Mouse (Mus musculus) brain, adult 2 months (tissue): ENCODE measurements at regions not wholly inside any gene's neighbourhood (a gene's known extent, or its start where the extent isn't known, plus 50 kb on each side); places are given as distances from the start of the nearest gene placed in this dataset.
"Not testable (repeated sequence)": the region's sequence is repeated elsewhere in the genome, so short reads cannot be mapped to it uniquely, and the experiment has no call there.

Source experiments
- DNase-seq: peaks from one replicate; pipeline ENCODE4 v3.0.0; 2011; ENCODE audit warnings: low read depth, low spot score

DNA sequence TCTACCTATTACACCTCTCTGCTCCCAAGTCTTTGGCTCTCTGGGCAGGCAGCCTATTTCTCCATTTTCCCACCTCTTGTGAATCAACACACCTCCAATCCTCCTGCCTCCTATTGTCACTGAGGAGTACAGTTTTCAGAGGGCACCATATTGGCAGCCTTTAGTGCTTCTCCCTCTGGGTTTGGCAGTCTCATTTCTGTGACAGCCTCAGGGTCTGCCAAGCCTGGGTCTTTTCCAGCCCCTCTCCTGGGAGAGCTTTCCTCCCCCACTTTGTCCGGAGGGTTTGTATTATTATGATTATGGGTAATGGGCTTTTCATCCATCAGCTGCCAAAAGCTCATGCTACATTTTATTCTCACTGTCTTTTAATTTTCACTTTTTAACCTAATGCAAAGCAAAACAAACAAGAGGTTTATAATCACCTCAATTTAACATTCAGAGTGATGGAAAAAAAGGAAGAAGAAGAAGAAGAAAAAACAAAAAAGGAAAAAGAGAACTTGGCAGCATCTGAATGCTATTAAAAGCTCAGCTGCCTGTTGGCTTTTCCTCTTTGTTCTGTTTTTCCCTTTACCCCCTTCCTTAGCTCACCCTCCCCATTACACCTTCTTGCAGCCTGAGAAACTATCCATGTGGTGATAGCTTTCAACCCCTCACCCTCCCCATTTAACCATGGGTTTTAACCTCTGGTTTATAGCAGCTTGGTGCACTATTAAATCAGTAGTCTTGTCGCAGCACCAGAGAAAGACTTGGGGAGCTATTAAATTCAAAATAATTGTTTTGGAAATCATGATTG is 790.5 kb upstream of the Cdh8 start:
- no peak for DNase-seq

DNA sequence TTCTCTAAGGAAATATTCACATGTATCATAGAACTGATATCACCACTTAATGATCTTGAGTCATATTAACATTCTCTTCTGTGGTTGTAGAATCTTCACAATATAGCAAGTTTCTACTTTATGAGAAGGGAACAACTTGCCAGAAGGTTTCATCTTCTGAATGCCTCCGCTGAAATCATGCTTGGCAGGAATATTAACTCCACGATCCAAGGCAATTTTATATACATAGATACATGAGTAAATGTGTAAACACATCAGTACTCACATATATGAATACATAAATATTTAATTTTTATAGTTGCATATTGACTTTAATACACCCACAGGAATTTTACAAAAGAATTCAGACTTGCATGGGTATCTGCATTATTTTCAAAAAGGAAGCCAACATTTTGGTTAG is 777.0 kb upstream of the Cdh8 start:
- DNase-seq = no peak

DNA sequence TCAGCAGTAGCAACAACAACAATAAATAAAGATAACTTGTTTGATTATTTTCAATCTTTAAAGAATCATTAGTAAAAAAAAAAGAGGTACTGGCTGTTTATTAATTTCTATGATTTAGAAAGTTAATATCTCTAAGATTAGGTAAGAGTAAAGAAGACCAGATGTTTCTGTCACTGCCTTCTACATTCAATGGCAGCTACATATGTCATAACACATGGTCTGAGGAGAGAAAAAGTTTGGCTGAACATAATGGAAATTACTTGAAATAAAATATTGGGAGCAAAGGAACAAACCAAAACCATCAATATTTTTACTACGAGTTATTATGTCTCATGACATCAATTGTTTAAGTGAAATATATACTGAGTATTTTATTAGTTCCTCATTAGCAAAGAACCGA is 774.4 kb upstream of the Cdh8 start:
- no peak for DNase-seq

DNA sequence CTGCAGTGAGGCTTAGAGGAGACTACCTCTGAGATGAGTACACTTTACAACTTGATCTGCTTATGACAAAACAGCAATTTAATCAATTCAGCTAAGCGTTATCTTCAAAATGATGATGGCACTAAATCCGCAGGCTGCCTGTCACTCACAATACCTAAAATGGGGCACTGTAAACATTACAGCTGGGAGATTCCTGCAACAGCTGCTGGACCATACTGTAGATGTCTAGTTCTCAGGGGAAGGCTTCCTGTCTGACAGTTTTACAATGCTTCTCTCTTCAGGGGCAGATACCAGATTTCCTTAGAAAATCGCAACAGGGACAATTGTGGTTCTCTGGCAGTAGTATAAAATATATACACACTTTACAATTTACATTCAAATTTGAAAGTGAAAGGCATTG is 771.7 kb upstream of the Cdh8 start:
- DNase-seq = no peak

DNA sequence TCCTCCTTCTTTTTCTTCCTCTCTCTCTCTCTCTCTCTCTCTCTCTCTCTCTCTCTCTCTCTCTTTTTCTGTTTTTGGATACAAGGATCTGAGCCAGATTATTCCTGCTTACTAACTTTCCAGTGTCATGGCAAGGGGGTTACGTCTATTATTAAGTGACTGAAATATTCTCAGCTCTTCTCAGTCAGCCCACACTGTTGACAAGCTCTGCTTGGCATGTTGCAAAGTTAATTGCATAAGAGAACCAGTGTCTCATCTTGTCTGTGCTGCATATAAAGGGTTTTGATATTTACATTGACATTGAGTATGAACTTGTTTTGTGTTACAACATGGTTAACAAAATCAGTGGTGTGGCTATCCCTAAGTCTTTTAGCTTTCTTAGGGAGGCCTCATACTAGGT is 760.2 kb upstream of the Cdh8 start:
- no peak for DNase-seq

DNA sequence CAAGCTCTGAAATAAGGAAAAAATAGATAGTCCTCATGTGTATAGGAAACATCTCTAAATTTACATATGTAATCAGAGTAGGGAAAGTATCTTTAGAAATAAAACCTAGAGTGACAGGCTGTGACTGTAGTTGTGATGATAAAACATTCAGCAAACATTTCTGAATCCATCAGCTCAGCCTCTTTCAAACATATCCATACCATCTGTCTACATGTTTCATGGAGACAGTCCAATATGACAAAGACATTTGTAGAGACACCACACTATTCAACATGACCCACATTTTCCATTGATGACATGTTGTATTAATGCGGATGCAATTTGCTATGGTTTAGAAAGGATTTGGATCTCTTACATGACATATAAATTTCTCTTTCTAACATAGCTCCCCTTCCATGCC is 729.1 kb upstream of the Cdh8 start:
- peak; percentile 3 for DNase-seq

DNA sequence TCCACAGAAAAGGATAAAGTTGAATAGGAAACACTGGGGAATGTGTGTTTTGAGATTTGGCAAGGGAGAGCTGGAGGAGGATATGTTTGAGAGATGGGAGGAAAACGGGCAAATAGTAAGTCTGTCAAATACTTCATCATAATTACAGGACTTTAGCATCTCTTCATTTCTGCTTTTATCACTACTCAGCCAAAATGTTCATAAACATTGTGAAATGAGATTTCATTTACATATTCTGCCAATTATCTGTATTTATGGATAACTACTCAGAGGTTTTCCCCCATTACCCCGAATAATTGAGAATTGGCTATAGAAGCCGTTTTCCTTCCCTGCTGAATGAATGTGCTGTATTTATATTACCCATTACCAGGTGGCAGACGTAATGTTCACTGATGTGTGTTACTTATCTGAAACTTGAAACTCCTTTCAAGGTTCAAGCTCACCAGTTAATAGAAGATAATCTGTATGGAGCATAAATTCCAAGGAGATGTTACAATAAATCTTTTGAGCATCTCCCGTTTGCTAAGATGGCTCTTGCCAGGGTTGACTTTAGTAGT is 727.9 kb upstream of the Cdh8 start:
- DNase-seq = no peak

DNA sequence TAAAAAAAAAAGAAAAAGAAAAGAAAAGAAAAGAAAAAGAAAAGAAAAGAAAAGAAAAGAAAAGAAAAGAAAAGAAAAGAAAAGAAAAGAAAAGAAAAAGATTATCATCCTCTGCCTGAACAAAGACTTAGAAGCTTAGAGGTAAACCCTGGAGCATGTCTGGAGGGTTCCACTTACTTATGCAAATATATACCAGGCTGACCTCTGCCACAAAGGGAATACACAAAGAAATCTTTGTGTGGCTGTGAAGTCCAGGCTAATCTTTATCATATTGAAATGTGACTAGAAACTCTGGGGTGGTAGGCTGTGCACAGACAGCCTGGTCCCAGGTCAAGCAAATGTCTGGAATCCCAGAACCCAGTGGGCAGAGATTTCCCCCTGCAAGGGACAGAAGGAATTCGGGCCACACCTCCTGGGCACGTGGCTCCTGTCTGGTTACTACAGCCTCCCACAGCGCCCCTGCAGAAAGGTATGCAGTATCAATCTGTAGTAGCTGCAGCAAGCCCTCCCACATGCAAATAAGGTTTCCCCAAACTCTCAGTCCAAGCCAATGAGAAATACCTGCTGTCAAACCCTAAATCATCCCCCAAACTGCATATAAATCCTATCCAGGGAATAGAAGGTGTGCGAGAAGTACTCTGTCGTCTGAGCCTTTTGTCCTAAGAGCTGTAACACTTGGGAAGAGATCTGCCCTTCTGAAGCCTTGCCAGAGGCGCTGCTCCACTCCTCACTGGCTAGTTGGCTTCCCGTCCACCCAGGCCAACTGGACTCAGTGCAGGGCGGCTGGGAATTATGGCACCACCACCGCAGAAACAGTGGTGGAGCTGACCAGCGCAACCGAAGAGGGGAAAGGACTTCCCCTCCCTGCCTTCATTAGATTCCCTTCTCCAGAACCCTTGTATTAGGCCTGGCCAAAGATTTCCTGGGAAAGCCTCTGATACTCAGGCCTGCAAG is 688.4 kb upstream of the Cdh8 start:
- DNase-seq = no peak

DNA sequence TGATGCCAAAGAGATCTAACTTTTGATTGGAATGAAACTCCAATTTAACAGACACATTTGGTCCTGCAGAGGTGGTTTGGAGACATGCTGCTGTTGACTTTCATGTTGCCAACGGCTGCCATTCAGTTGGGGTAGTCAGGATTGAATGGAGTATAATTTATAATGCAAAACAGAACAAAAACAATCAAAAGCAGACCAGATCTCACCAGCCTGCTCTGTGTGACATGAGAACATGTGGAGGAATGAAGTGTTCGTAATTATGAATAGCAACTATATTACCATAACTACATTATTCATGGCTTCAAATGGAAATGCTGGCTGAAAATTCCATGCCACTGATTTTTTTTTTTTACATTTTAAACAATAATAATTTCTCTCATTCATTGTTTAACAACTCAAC is 685.7 kb upstream of the Cdh8 start:
- DNase-seq = peak; percentile 5

DNA sequence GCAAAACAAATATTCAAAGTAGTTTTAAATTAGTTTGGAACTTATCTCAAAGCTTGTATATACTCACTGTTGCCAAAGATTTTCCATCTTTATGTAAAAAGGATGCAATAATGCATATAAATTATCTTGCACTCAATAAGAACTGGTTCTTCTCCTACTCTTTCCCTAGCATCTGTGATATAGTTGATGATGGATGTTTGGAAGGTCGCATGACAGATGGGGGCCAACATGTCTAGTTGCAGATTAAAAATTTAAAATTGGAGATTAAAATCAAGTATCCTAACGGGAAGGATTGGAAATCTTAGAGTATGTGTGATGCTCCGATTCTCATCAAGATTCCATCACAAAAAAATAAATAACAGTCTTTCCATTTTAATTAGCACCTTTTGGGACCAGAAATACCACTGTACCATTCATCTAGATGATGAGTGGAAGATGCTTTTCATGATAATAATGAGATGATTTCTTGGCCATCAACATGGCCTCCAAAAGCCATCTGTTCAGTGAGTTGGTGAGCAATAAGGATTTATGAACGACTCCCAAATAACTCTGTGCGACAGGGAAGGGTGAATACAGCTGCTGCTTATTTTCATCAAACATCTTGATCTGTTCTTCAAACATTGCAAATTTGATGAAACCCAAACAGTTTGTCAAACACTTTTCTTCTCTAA is 655.9 kb upstream of the Cdh8 start:
- peak; percentile 4 for DNase-seq

DNA sequence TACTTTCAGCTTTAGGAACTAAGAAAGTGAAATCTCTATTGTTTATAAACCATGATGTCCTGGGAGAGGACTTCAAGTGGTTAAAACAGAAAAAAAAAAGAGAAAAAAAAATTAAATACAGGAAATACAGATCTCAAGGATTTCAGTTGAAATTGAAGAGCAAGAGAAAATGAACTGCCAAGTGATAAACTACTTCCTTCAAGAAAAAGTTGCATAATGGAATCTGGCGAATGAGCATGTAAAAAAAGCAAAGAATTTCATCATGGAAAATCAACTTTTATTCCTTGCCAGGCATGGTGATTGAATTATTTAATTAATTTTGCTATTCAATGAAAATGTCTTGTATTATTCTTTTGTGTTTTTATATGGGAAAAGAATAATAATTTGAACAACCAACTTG is 653.5 kb upstream of the Cdh8 start:
- DNase-seq = no peak

DNA sequence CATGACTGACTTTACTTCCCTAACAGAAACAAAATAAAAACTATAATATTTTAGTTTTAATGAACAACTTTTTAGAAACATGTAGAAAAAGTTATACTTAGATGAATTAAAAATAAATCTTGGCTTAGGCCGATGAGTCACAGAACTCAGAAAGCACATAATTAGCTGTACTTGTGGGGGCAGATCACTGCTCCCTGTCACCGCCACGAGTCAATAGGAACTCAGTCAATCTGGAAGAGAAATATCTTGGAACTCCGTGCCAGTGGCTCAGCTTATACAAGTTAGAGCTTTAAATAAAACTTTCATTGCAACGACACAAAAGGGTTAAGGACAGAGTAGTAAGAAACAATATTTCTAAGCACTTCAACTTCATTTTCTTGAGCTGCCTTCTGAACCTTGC is 622.7 kb upstream of the Cdh8 start:
- DNase-seq = peak; percentile 86

DNA sequence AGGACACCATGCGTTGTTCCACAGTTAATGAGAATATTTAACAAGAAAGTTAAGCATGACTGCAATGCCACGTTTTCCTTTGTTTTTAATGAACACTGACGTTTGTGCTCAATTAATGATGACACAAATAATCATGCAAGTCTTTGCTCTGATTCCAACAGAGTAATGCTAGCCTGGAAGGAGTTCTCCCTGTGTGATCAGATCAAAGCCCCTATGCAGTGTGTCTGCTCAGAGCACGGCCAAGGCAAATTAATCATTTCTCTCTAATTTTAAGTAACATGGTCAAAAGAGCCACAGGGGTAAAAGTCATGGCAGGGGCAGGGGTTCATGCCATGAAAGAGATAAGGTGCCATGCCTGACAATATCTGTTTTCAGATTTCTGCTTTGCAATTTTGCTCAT is 618.2 kb upstream of the Cdh8 start:
- no peak for DNase-seq

DNA sequence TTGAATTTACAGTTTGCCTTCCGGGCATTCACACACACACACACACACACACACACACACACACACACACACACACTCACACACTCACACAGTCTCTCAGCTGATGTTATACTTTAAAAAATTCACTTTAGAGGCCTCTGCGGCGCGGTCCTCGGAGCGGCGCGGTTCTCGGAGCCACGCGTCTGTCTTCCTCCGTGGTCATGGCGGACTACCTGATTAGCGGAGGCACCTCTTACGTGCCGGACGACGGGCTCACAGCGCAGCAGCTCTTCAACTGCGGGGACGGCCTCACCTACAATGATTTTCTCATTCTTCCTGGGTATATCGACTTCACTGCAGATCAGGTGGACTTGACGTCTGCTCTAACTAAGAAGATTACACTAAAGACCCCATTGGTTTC is 614.1 kb upstream of the Cdh8 start:
- not testable (repeated sequence) for DNase-seq

DNA sequence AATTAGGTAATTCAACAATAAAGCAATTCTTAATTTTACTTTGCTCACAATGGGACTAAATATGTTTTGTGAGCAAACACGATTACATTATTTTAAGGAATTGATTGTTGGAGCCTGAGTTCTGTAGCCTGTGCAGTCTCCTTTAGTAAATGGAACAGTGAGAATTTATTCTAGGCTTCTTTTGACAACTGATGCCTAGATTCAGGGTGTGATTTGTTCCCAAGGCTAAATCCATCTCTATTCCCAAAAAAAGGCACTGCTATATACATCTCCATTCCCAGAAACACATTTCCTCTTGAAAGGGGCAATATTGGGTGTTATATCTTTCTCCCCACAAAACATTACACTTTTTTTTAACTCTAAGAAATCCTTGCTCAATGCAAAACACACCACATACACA is 599.4 kb upstream of the Cdh8 start:
- peak; percentile 31 for DNase-seq

DNA sequence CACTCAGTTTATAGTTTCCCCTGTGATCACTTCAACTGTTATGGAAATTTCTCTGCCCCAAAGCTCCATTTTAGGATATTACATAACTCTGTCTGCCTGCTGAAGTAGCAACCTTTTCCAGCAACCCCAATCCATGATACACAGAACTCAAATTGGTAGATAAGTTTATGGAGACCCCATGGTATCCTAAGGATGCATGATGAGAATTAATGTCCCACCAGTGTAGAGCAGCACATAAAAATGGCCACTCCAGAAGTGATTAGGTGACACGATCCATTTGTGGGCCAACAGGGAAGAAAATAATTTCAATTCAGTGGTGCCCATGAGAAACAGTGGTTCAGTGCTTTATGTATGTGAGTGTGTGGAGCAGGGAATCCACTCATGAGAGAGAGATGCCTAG is 583.3 kb upstream of the Cdh8 start:
- no peak for DNase-seq

DNA sequence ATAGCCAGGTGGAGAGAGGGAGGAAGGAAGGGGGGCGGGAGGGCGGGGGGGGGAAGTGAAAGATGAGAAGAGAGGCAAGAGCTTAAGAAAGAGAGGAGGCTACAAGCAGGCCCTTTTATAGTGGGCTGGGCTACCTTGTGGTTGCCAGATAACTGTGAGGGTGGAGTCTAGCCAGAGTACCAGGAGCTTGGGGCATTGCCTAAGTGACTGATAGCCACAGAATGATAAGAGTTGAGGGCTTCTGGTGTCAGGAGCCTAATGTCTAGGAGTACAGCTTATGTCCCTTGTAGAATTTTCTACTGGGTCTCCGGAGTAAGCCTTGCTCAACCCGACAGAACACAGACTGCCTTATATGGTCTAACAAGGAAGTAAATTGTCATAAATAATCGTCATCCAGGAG is 567.4 kb upstream of the Cdh8 start:
- DNase-seq = no peak

DNA sequence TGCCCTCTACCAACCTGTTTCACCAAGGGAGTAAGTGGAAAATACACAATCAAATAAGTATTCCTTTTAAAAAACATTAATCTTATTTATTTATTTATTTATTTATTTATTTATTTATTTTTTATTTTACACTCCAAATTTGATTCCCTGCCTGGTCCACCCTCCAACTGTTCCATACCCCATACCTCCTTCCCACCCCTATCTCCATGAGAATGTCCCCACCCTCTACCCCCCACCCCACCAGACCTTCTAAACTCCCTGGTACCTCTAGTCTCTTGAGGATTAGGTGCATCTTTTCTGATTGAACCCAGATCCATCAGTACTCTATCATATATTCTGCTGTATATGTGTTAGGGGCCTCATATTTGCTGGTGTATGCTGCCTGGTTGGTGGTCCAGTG is 538.4 kb upstream of the Cdh8 start:
- DNase-seq = no peak

DNA sequence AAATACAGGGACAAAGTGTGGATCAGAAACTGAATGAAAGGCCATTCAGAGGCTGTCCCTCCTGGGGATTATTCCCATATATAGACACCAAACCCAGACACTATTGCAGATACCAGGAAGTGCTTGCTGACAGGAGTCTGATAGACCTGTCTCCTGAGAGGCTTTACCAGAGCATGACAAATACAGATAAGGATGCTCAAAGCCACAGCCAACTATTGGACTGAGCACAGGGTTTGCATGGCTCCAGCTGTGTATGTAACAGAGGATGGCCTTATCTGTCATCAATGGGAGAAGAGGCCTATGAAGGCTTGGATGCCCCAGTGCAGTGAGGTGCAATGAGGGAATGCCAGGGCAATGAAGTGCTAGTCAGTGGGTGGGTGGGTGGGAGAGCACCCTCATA is 537.6 kb upstream of the Cdh8 start:
- no peak for DNase-seq

DNA sequence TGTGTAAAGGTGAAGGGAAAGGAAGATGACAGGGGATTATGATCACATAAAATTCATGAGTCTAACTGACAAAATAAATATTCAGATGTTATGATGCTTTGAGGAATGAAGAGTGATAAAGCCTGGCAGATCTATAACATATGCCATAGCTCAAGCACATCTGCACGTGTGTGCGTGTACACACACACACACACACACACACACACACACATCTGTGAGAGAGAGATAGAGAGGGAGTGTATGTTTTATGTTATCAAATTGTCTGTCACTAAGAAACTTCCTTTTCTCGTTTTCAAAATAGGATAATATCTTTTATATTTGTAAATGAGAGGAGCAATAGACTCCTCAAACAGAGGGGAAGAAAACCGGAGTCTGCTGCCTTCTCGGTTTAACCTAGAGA is 516.9 kb upstream of the Cdh8 start:
- DNase-seq = no peak
